Mouse (Mus musculus): ENCODE measurements around the gene Fat2.

Gene Fat2

DNA sequence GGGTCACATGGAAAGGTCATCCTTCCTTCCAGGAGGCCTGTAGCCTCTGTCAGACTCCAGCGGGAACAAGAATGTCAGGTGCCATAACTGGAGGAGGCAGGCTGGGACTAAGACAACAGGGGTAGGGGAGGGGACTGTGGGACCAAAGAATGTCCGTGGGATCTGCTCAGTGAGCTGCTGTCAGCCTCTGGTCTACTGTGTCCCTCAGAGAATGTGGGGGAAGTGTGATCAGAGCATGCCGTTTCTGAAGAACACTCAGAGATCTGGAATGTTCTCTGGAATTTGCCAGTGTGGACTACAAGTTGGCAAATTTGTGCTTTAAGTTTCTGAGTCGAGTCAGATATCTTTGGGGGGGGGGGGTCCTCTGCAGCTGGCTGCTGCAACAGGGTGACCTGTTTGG is 34.0 kb downstream of the Fat2 start:
- POLR2A ChIA-PET = interaction anchor here in 1 of 4 experiments (1.4 kb wide), 1 partner anchor 22 kb away, joined by 3 read pairs; no protein-coding TSS in a partner anchor
- CTCF ChIA-PET = no interaction called here

DNA sequence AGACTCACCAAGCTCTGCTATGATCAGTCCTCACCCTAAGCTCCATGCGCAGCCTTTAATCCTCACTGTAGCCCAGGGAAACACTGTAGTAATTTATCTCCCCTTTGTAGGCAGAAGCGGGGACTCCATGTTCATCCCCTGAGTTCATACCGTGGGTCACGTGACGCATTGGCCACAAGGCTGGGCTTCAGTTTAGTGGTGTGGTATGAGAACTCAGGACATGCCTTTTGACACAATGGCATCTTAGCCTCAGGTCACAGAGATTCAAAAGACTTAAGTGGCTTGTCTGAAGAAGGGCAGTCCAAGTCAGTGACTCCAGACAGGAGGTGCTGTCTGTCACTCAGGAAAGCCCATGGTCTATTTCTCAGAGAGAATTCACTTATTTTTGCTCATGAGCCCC is 43.2 kb downstream of the Fat2 start:
- ChIA-PET CTCF (no interaction called here), POLR2A (no interaction called here)

DNA sequence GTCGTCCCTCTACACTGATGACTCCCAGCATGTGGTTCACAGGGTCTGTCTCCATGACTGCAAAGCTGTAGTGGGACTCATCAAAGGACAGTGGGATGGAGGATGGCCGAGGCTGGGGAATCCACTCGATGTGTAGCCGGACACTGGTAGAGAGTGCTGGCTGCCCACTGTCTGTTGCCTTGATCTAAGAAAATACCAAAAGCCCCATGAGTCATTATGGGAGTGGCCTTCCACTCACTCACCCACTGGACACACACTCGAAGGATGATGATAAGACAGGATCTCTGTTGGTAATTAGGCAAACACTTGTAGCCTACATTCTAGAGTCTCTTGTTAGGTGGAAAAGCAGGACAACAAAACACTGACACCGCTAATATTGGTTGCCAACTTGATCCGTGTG is 44.5 kb downstream of the Fat2 start:
- ChIA-PET CTCF (no interaction called here), POLR2A (no interaction called here)

DNA sequence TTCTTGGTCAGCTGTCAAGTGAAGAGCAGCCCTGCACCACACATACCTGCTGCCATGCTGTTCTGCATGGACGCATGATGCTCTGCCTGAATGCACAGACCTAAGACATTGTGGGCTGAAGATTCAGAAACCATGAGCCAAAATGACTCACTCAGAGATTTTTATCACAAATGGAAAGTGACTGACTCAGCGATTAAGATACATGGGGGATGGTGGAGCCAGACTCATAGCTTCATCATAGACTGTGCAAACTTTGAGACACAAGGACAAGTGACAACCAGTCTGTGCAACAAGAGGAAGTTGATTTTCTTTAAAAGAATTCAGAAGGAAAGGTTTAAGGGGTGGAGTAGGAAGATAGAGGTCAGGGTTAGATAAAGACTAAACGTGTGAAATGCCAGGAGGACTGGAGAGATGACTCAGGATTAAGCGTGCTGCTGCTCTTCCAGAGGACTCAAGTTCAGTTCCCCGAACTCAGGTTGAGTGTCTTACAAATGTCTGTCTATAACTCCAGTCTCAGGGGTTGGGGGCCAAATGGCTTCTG is 46.4 kb downstream of the Fat2 start:
- ChIA-PET CTCF (no interaction called here), POLR2A (interaction anchor here in 1 of 4 experiments (1.6 kb wide), 1 partner anchor 35 kb away, joined by 5 read pairs; no protein-coding TSS in a partner anchor)

DNA sequence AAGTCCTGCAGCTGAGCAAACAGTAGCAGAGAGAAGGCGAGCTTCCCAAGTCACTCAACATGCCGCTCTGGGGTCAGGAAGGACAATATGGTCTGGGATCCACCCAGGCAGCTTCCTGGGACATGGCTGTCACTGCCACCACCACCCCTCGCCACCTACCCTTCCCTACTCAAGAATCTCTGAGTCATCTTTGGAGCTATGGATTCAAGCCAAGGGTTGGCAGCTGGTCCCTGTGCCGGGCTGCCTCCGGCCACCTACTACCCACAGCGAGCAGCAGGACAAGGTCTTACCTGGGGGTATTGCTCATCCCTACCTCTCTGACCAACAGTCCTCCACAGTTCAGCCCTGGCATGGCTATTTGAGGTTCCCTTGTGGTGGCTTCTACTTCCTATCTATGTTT is 61.6 kb downstream of the Fat2 start:
- CTCF ChIA-PET = interaction anchor here in 1 of 4 experiments (0.5 kb wide), 1 partner anchor 418 kb away, joined by 4 read pairs; no protein-coding TSS in a partner anchor
- POLR2A ChIA-PET = interaction anchor here in 2 of 4 experiments (0.8 to 1.3 kb wide), 2 partner anchors 16 to 50 kb away, joined by 3 to 5 read pairs; no protein-coding TSS in a partner anchor

DNA sequence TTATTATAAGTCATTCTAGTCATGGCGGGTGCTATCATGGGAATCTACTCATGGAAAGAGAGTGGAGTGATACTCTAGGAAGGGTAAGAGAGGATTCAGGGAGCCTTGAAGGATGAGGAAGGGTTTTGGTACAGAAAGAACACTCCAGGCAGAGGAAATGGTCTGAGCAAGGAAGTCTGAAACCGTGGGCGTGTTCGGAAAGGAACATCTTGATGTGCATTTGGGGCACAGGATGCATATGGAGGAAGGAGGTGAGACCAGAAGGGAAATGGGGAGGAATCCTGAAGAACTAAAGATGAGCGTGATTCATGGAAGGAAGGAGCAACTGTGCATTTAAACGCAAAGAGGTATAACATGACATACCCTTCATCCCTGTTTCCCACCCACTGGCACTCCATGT is 67.8 kb downstream of the Fat2 start:
- ChIA-PET CTCF (interaction anchor here in 1 of 4 experiments (0.6 kb wide), 1 partner anchor 81 kb away, joined by 4 read pairs; no protein-coding TSS in a partner anchor), POLR2A (no interaction called here)

DNA sequence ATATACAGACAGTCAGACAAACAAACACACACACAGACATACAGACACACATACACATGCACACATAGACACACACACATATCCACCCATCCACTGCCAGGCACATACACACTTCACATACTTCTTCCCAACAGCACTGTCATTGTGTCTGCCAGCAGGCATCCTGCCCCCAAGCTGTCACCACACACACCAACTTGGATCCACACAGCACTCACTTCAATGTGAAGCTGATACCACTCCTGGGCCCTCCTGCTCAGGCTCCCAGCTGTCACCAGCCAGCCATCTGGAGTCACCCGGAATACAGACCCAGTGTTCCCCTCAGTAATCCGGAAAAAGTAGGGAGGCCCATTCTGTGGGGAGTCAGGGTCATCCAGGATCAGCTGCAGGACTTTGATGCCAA is 70.7 kb downstream of the Fat2 start:
- CTCF ChIA-PET = no interaction called here
- POLR2A ChIA-PET = interaction anchor here in 1 of 4 experiments (0.6 kb wide), 1 partner anchor 1191 kb away, joined by 4 read pairs; no protein-coding TSS in a partner anchor

DNA sequence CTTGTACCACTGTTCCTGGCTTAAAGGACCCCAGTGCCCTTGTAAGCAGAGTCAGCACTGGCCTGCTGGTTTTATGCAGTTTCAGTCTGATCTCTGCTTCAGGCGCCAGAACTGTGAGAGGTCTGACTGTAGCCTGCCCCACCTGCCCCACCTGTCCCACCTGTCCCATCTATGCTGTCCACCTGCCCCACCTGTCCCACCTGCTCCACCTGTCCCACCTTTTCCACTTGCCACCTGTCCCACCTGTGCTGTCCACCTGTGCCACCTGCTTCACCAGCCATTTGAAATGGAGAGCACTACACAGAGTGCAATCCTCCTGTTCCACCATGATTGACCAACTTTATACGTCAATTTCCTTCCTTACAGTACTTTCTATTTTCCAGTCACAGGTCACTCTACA is 72.0 kb downstream of the Fat2 start:
- ChIA-PET CTCF (no interaction called here), POLR2A (no interaction called here)

DNA sequence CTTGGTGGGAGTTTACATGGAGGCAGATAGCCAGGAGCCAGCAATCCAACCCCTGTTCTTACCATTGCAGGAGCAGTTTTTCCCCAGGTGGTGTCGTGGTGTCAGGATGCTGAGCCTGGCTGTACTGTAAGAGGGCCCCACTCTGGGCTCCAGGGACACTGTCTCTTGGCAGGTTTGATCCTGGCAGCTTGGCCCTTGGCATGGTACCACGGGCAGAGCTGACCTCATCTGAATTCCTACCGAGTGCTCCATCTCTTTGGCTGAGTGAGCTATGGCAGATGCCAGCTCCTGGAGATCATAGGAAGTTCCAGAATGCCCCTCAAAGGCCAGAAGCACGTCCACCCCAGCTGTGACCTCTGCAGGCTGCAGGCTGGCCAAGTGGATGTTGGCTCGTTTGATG is 74.4 kb downstream of the Fat2 start:
- CTCF ChIA-PET = interaction anchor here in 1 of 4 experiments (1.8 kb wide), 1 partner anchor 112 kb away, joined by 3 read pairs; no protein-coding TSS in a partner anchor
- POLR2A ChIA-PET = interaction anchor here in 1 of 4 experiments (1.7 kb wide), 1 partner anchor 24 kb away, joined by 3 read pairs; no protein-coding TSS in a partner anchor

DNA sequence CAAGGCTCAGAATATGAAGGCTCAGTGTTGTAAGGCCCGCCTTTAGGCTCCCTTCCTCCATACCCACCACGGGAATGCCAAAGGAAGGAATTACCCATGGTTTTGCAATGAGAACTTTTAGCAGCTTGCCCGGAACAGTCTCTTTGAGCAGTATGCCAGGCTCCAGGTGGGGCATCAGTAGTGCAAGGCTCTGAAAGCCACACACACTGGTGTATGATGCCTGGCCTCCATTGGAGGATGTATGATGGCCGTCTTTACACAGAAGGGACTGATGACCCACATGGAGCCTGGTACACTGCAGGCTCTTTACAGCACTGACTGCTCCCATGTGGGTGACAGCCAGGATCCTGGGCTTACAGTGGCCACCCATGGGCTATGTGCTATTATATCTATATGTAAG is 75.3 kb downstream of the Fat2 start:
- POLR2A ChIA-PET = interaction anchor here in 1 of 4 experiments (0.8 kb wide), 1 partner anchor 8 kb away, joined by 3 read pairs; no protein-coding TSS in a partner anchor
- CTCF ChIA-PET = no interaction called here

DNA sequence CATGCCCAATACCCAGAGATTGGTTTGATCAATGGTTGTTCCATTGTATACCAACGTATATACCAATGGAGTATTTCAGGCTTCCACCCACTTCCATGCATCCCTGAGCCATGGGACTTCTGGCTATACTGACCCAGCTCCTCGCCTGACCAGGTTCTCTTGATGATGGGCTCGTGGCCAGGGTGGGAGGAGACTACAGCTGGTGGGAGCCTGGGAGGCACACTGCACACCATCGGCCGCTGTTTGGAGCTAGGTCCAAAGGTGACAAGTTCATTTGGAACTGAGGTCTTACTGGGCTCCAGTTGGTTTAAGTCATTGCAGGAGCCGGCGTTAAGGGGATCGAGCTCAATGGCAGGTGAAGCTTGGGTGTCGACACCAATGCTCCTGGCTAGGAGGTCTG is 83.0 kb downstream of the Fat2 start:
- ChIA-PET CTCF (interaction anchor here in 1 of 4 experiments (0.6 kb wide), 1 partner anchor 338 kb away, joined by 4 read pairs; no protein-coding TSS in a partner anchor), POLR2A (interaction anchor here in 1 of 4 experiments (0.5 to 0.6 kb wide), 2 partner anchors 64 to 225 kb away, joined by 3 to 4 read pairs; no protein-coding TSS in a partner anchor)

DNA sequence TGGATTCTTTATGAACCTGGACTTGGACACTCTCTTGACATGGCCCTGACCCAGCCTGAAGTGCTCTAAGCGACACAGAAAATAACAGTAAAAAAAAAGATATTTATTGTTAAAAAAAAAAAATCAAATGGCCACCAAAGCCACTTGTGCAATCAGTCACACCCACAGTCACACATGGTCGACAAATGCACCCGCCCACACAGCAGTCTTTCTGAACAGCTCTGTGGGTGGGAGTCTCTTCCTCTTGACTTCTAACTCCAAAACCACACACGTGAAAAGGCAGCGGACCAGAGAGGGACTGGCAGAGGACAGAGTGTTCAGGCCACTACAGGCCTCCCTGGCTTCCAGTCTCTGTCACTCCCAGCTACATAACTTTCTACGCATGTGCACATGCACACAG is 85.8 kb downstream of the Fat2 start:
- ChIA-PET POLR2A (interaction anchor here in 3 of 4 experiments (0.5 to 1.9 kb wide), 4 partner anchors 10 to 130 kb away, joined by 3 to 7 read pairs (median 6); no protein-coding TSS in a partner anchor), CTCF (interaction anchor here in 2 of 4 experiments (0.8 to 3.9 kb wide), 4 partner anchors 10 to 163 kb away, joined by 3 to 28 read pairs (median 5); no protein-coding TSS in a partner anchor)

DNA sequence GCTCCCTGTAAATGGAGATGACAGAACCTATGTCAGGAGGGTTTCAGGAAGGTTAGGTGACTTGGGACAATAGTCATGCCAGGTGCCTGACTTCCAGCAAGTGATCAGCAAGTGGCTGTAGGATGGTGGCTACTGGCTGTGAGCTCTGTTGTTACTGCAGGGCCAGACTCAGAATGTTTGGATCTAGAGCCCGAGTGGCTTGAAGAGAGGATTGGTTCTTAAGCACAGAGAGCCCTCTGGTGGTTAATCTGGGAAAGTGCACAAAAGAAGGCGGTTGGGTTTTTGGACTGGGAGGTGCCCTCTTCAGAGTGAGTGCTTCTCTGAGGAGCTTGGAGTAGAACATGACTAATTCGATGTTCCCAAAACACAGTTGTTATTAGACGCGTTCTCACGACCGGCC is 95.8 kb downstream of the Fat2 start:
- POLR2A ChIA-PET = interaction anchor here in 2 of 4 experiments (0.8 to 2.0 kb wide), 5 partner anchors 9 to 204 kb away, joined by 3 to 7 read pairs (median 6); partner anchors contain the start of gene Slc36a1 (in 2 of the 2)

DNA sequence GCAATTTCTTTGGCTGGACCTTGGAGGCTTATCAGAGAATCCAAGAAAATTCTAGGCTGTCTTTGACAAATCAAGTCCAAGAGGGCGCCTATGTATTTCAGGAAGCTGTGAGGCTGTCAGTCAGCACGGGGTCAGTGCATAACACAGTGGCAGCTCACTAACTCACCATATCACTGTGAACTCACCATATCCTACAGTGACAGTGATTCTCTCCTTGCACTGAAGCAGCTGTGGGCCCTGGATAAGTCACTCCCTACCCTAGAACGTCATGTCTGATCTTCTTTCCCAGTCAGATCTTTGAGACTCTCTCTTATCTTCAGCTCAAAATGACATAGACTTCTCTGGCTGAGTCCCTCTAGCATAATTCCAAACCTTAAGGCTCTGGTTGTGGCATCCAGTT is 96.9 kb downstream of the Fat2 start:
- CTCF ChIA-PET = interaction anchor here in 2 of 4 experiments (1.0 to 1.7 kb wide), 2 partner anchors 75 to 146 kb away, joined by 3 to 6 read pairs; no protein-coding TSS in a partner anchor
- POLR2A ChIA-PET = interaction anchor here in 2 of 4 experiments (1.1 to 2.0 kb wide), 3 partner anchors 11 to 35 kb away, joined by 3 to 5 read pairs (median 5); partner anchors contain the start of gene Slc36a1 (in 1 of the 2)

More for the DNA sequence above, 95.8 kb downstream of the Fat2 start:
- CTCF ChIA-PET = interaction anchor here in 3 of 4 experiments (0.6 to 1.7 kb wide), 17 partner anchors 9 to 204 kb away, joined by 3 to 28 read pairs (median 4); partner anchors contain the start of gene Slc36a1 (in 1 of the 3)

DNA sequence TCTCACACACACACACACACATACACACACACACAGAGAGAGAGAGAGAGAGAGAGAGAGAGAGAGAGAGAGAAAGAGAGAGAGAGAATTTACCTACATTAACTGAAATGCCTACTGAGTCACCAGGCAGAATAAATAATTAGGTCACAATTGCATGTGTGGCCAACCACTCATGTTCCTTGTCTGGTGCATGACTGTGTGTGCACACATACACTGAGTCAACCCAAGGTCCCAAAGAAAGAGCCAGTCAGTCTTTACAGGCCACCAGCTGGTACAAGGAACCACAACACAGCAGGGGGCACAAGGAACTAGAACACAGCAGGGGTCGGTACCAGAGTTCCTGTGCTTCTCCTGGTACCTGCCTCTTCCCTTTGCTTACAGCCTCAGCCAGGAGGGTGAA is 99.5 kb downstream of the Fat2 start:
- CTCF ChIA-PET = interaction anchor here in 1 of 4 experiments (0.6 to 0.7 kb wide), 2 partner anchors 70 to 151 kb away, joined by 4 to 6 read pairs; no protein-coding TSS in a partner anchor
- POLR2A ChIA-PET = interaction anchor here in 2 of 4 experiments (0.6 to 1.7 kb wide), 3 partner anchors 13 to 681 kb away, joined by 4 read pairs; no protein-coding TSS in a partner anchor

DNA sequence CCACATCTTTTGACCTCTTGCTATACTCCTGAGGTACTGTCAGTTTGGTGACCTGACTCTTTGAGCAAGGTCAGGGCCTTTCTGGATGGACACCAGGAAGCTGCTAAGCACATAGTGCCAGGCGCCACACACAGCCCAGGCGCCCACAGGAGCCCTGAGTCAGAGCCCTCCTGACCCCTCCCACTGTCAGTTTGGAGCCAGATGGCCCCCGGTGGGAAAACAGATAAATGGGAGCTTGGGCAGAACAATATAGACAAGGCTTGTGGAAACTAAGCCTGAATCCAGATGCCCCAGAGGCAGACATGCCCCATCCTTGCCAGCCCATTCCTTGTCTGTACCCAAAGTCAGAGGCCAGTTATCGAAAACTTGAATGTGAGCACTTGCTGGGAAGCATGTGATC is 101.6 kb downstream of the Fat2 start:
- POLR2A ChIA-PET = interaction anchor here in 3 of 4 experiments (0.6 to 1.9 kb wide), 4 partner anchors 13 to 1715 kb away, joined by 3 to 4 read pairs (median 3); no protein-coding TSS in a partner anchor
- CTCF ChIA-PET = interaction anchor here in 2 of 4 experiments (0.7 to 1.4 kb wide), 2 partner anchors 31 to 152 kb away, joined by 3 read pairs; no protein-coding TSS in a partner anchor

DNA sequence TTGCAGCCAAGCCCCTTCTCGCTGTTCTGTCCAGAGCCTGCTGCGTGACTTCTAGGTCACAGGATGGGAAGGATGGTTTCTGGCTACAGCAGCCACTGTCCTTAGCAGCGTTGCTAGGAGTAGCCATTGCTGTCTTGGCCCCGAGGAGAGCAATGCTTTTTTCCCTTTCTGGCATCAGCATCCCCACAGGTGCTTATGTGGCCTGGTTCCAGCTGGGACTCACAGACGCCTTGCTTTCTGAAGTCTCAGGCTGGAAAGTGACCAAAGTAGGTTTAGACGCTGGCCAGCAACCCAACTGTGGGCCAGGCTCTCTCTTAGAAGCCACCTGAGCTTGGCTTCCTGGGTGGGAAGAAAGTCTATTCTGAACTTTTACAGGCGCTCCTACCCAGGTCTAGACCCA is 102.1 kb downstream of the Fat2 start:
- CTCF ChIA-PET = interaction anchor here in 1 of 4 experiments (1.4 kb wide), 1 partner anchor 152 kb away, joined by 3 read pairs; no protein-coding TSS in a partner anchor
- POLR2A ChIA-PET = interaction anchor here in 3 of 4 experiments (0.7 to 1.9 kb wide), 4 partner anchors 12 to 251 kb away, joined by 3 to 5 read pairs (median 4); no protein-coding TSS in a partner anchor

DNA sequence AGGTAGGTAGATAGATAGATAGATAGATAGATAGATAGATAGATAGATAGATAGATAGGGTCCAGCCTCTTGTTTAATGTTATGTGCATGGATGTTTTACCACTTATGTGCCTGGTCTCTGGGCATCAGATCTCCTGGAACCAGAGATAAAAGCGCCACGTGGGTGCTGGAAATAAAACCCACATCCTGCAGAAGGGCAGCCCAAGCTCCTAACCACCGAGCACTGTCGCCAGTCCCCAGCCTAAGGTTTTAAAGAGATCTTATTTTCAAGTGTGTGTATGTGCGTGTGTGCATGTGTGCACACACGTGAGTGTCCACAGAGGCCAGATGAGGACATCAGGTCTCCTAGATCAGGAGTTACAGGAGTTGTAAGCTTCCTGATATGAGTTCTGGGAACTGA is 105.3 kb downstream of the Fat2 start:
- ChIA-PET CTCF (no interaction called here), POLR2A (no interaction called here)

DNA sequence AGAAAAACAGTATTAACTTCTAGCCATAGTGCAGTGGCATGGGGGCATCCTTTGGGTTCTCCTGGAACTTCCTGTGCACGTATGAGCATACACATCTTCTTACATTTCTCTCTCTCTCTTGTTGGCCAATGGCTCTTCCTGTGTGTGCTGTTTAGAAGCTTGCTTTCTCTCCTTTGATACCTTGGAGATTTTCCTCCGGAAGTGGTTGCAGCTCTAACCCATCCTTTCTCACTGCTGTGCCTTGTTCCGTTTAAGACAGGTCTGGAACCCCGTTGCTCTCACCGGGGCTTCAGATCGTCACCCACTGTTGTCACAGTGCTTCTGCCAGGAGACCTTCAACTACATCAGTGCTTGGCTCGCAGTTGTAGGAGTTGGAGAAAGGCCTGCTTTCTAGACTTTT is 115.1 kb downstream of the Fat2 start:
- ChIA-PET CTCF (interaction anchor here in 1 of 4 experiments (0.6 kb wide), 1 partner anchor 392 kb away, joined by 5 read pairs; no protein-coding TSS in a partner anchor), POLR2A (no interaction called here)

Measured in embryonic stem cell, embryonic (primary cell).